Mouse (Mus musculus) retina, adult 2 months (tissue): Measurements from ENCODE around the gene Snx10.
"Not testable (repeated sequence)": the region's sequence is repeated elsewhere in the genome, so short reads cannot be mapped to it uniquely, and the experiment has no call there.

Experiments used
- DNase-seq: peaks from one replicate; pipeline ENCODE4 v3.0.0-alpha.2; 2012; ENCODE audit warnings: low read depth, low spot score

Gene Snx10

GRCm38 (mm10) chr6:51523807-51524320, at the start of gene Snx10:
Gene Snx10 (plus strand): TSS chr6:51523901.
- DNase-seq = no peak

GRCm38 (mm10) chr6:51479136-51479731, 44.5 kb upstream of the Snx10 start:
- no peak for DNase-seq

- no peak for DNase-seq
These were observed 42.2 kb upstream of the Snx10 start for GRCm38 (mm10) chr6:51481548-51481947.

GRCm38 (mm10) chr6:51483861-51484260, 39.8 kb upstream of the Snx10 start:
- no peak for DNase-seq

GRCm38 (mm10) chr6:51484556-51484955, 39.1 kb upstream of the Snx10 start:
- not testable (repeated sequence) for DNase-seq

- DNase-seq = no peak
These were observed 38.1 kb upstream of the Snx10 start for GRCm38 (mm10) chr6:51485646-51486045.

GRCm38 (mm10) chr6:51486076-51486710, 37.5 kb upstream of the Snx10 start:
- no peak for DNase-seq

GRCm38 (mm10) chr6:51486731-51487130, 37.0 kb upstream of the Snx10 start:
- no peak for DNase-seq

- no peak for DNase-seq
These were observed 33.9 kb upstream of the Snx10 start for GRCm38 (mm10) chr6:51489787-51490186.

GRCm38 (mm10) chr6:51497321-51498111, 26.2 kb upstream of the Snx10 start:
- DNase-seq = peak; percentile 55

GRCm38 (mm10) chr6:51505671-51506070, 18.0 kb upstream of the Snx10 start:
- no peak for DNase-seq

- DNase-seq = no peak
These were observed 16.1 kb upstream of the Snx10 start for GRCm38 (mm10) chr6:51507556-51507955.

- peak; percentile 53 for DNase-seq
These were observed 14.7 kb upstream of the Snx10 start for GRCm38 (mm10) chr6:51508750-51509648.

- no peak for DNase-seq
These were observed 13.6 kb upstream of the Snx10 start for GRCm38 (mm10) chr6:51510094-51510493.

- DNase-seq = no peak
These were observed 12.8 kb upstream of the Snx10 start for GRCm38 (mm10) chr6:51510946-51511345.

GRCm38 (mm10) chr6:51513745-51514144, 10.0 kb upstream of the Snx10 start:
- DNase-seq = no peak

- DNase-seq = no peak
These were observed 8.8 kb upstream of the Snx10 start for GRCm38 (mm10) chr6:51514860-51515259.

- no peak for DNase-seq
These were observed 391 bp upstream of the Snx10 start for GRCm38 (mm10) chr6:51523310-51523709.

GRCm38 (mm10) chr6:51524321-51524931, 725 bp downstream of the Snx10 start:
- DNase-seq = no peak

- DNase-seq = no peak
These were observed 1.3 kb downstream of the Snx10 start for GRCm38 (mm10) chr6:51525001-51525400.

- no peak for DNase-seq
These were observed 5.8 kb downstream of the Snx10 start for GRCm38 (mm10) chr6:51529457-51529856.
